28 mouse cellular contexts compared by ENCODE assay signal in the genomic region with DNA sequence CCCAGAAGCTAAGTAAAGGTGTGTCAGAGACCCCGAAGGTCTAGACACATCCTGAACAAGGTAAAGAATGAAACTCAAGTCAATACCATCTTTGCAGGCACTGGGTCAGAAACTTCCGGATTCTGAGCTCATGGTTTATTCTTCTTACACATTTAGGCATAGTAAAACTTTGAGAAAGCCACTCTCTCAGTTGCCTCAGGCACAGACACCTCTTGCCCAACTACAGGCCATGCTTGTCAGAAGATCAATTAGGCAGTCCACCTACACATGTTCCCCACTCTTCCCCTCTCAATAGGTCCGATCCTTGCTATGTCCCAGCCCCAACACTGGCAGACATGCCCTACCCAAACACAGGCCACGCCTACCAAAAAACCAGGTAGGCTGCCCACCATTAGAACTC.
"Had no signal": no experiment of that assay in that cellular context is flagged by ENCODE, and none has a peak within 500 bp of the region (broad histone marks: within the 10 kb centered on the region; RNA-seq: fewer than 3 reads in every experiment).

No protein-coding gene starts in this region.

- ATAC-seq: forebrain, embryonic 13.5 days; forebrain, embryonic 14.5 days; forebrain, embryonic 15.5 days; forebrain, embryonic 16.5 days; forebrain, postnatal 0 days had no signal

- H3K9ac ChIP-seq: embryonic facial prominence, embryonic 12.5 days; embryonic facial prominence, embryonic 13.5 days; embryonic facial prominence, embryonic 15.5 days; forebrain, embryonic 12.5 days; forebrain, embryonic 13.5 days; forebrain, embryonic 15.5 days; forebrain, postnatal 0 days had no signal

- H3K27me3 ChIP-seq: embryonic facial prominence, embryonic 12.5 days; embryonic facial prominence, embryonic 13.5 days; embryonic facial prominence, embryonic 15.5 days; forebrain, embryonic 12.5 days; forebrain, embryonic 13.5 days; forebrain, embryonic 15.5 days had no signal

- H3K4me3 ChIP-seq: embryonic facial prominence, embryonic 10.5 days; embryonic facial prominence, embryonic 12.5 days; embryonic facial prominence, embryonic 13.5 days; embryonic facial prominence, embryonic 15.5 days; erythroblast, embryonic 14.5 days; forebrain, embryonic 10.5 days; forebrain, embryonic 12.5 days; forebrain, embryonic 13.5 days; forebrain, embryonic 15.5 days; gastrocnemius, adult 2 months; heart, adult 2 months; heart, embryonic 10.5 days had no signal

- H3K4me1 ChIP-seq: embryonic facial prominence, embryonic 10.5 days; embryonic facial prominence, embryonic 12.5 days; embryonic facial prominence, embryonic 13.5 days; embryonic facial prominence, embryonic 15.5 days; forebrain, embryonic 15.5 days; heart, embryonic 10.5 days had no signal

- H3K27ac ChIP-seq: embryonic facial prominence, embryonic 10.5 days; embryonic facial prominence, embryonic 12.5 days; embryonic facial prominence, embryonic 13.5 days; embryonic facial prominence, embryonic 15.5 days; forebrain, embryonic 10.5 days; forebrain, embryonic 12.5 days; forebrain, embryonic 13.5 days; forebrain, embryonic 15.5 days; gastrocnemius, adult 2 months; heart, adult 2 months; heart, embryonic 10.5 days had no signal

- H3K9me3 ChIP-seq: embryonic facial prominence, embryonic 10.5 days; embryonic facial prominence, embryonic 12.5 days; embryonic facial prominence, embryonic 13.5 days; embryonic facial prominence, embryonic 15.5 days; forebrain, embryonic 10.5 days; forebrain, embryonic 12.5 days; forebrain, embryonic 13.5 days; forebrain, embryonic 15.5 days; heart, embryonic 10.5 days had no signal

- H3K36me3 ChIP-seq: embryonic facial prominence, embryonic 10.5 days; embryonic facial prominence, embryonic 12.5 days; embryonic facial prominence, embryonic 13.5 days; embryonic facial prominence, embryonic 15.5 days; forebrain, embryonic 10.5 days; forebrain, embryonic 12.5 days; forebrain, embryonic 15.5 days; heart, embryonic 10.5 days had no signal

- DNase-seq: cerebellum, adult 8-10 months; cerebellum, adult 9-10 months; cerebellum, adult 9-11 months; cerebellum, postnatal 10 days; cerebellum, postnatal 14 days; cerebellum, postnatal 25 days; cerebellum, postnatal 36 days; embryo, embryonic 11 days; forebrain, postnatal 0 days; gastrocnemius, adult 2 months; gastrocnemius, postnatal 10 days; gastrocnemius, postnatal 14 days; gastrocnemius, postnatal 25 days; gastrocnemius, postnatal 36 days; heart, adult 18-20 months; heart, adult 2 months had no signal

- H3K4me2 ChIP-seq: embryonic facial prominence, embryonic 12.5 days; embryonic facial prominence, embryonic 13.5 days; embryonic facial prominence, embryonic 15.5 days; forebrain, embryonic 12.5 days; forebrain, embryonic 13.5 days; forebrain, embryonic 15.5 days had no signal
